Mouse (Mus musculus): ENCODE data around the gene AU040320.

DNA sequence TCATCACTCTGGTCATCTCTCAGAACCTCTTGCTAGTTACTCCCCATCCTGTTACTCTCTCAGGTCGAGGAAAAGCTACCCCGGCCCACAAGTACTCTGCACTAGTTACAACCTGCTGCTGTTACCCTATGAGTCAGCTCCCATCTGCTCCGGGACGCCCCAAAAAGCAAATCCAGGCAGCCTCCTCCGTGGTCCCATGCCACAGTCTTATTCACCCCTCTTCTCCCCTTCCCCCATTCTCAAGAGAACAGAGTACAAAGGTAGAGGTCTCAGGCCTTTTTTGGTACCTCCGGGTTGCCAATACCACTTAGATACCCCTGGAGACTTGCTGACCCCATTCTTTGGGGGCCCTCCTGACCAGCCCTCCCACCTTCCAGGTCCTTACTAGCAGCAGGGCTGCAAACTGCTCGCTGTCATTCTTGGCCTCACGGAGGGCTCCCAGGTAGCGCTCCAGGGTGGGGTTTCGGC, 1.8 kb upstream of the AU040320 start:
- TF ChIP-seq CTCF (conservative IDR thresholded peaks at IDR 0.05; ENCODE audit: insufficient read depth, insufficient read length, low read depth, low read length), result no peak
- TF ChIP-seq POLR2A (IDR thresholded peaks at IDR 0.05; ENCODE audit: low read depth, low read length), result no peak
